Mouse (Mus musculus): ENCODE measurements around the gene Tapbp. TPM values are rescaled to one million over a fixed set of nuclear protein-coding genes. Genes with fewer than 3 reads are reported as not detected.
"Not testable (repeated sequence)": the region's sequence is repeated elsewhere in the genome, so short reads cannot be mapped to it uniquely, and the experiment has no call there.

Gene Tapbp
- total RNA-seq, 2 experiments from 2014 or later = 103 to 112 TPM

- DNase-seq = no peak
- intact Hi-C loops (cut with DNase I) = no loop called here
Measured at GRCm38 (mm10) chr17:33938783-33939182, 23.1 kb downstream of the Tapbp start.

- DNase-seq = peak; percentile 89 to 92
- intact Hi-C loops (cut with DNase I) = loop anchor here (1.0 kb wide), 1 partner anchor 15 kb away; the partner anchor contains the start of gene Vps52
Measured at GRCm38 (mm10) chr17:33940206-33940805, 24.6 kb downstream of the Tapbp start, which contains the start of the genes Pfdn6 and Wdr46. TSS of gene Pfdn6 (minus strand) at chr17:33940343. TSS of gene Wdr46 (plus strand) at chr17:33940660.

GRCm38 (mm10) chr17:33940981-33941380, 25.3 kb downstream of the Tapbp start:
- intact Hi-C loops (cut with DNase I) = loop anchor here (1.0 kb wide), 1 partner anchor 14 kb away; the partner anchor contains the start of gene Vps52
- DNase-seq = no peak

- no peak for DNase-seq
- intact Hi-C loops (cut with DNase I) = no loop called here
Measured at GRCm38 (mm10) chr17:33941381-33941780, 25.7 kb downstream of the Tapbp start.

GRCm38 (mm10) chr17:33943454-33943853, 27.8 kb downstream of the Tapbp start:
- no peak for DNase-seq
- intact Hi-C loops (cut with DNase I) = no loop called here

- intact Hi-C loops (cut with DNase I) = no loop called here
- DNase-seq = no peak
Measured at GRCm38 (mm10) chr17:33947430-33948089, 31.9 kb downstream of the Tapbp start.

GRCm38 (mm10) chr17:33948090-33948904, 32.6 kb downstream of the Tapbp start:
- no peak for DNase-seq
- intact Hi-C loops (cut with DNase I) = no loop called here

- intact Hi-C loops (cut with DNase I) = no loop called here
- DNase-seq = no peak
Measured at GRCm38 (mm10) chr17:33948905-33949537, 33.3 kb downstream of the Tapbp start.

- DNase-seq = no peak
- intact Hi-C loops (cut with DNase I) = no loop called here
Measured at GRCm38 (mm10) chr17:33950131-33950625, 34.5 kb downstream of the Tapbp start.

GRCm38 (mm10) chr17:33951021-33951946, 35.6 kb downstream of the Tapbp start, which contains the start of gene B3galt4:
TSS of gene B3galt4 (minus strand) at chr17:33951488.
- intact Hi-C loops (cut with DNase I) = no loop called here
- DNase-seq = peak; percentile 66 to 72

- DNase-seq = not testable (repeated sequence)
Measured at GRCm38 (mm10) chr17:33952015-33952414, 36.3 kb downstream of the Tapbp start.

GRCm38 (mm10) chr17:33952879-33953278, 37.2 kb downstream of the Tapbp start:
- intact Hi-C loops (cut with DNase I) = no loop called here
- no peak for DNase-seq

More at GRCm38 (mm10) chr17:33952015-33952414, 36.3 kb downstream of the Tapbp start:
- intact Hi-C loops (cut with DNase I) = not testable (repeated sequence)

- intact Hi-C loops (cut with DNase I) = no loop called here
- DNase-seq = no peak
Measured at GRCm38 (mm10) chr17:33953310-33953709, 37.6 kb downstream of the Tapbp start.

- DNase-seq = no peak
- intact Hi-C loops (cut with DNase I) = no loop called here
Measured at GRCm38 (mm10) chr17:33953961-33954565, 38.4 kb downstream of the Tapbp start.

- intact Hi-C loops (cut with DNase I) = loop anchor here (1.0 kb wide), 2 partner anchors 15 to 26 kb away; partner anchors contain the start of genes Pfdn6, Rgl2 and Wdr46
- no peak for DNase-seq
Measured at GRCm38 (mm10) chr17:33954646-33955554, 39.2 kb downstream of the Tapbp start.

- intact Hi-C loops (cut with DNase I) = loop anchor here (1.0 kb wide), 2 partner anchors 15 to 26 kb away; partner anchors contain the start of genes Pfdn6, Rgl2 and Wdr46
Measured at GRCm38 (mm10) chr17:33955555-33956214, 40.0 kb downstream of the Tapbp start, which contains the start of the genes Vps52 and Rps18. TSS of gene Vps52 (plus strand) at chr17:33955812. TSS of gene Rps18 (minus strand) at chr17:33956001.

GRCm38 (mm10) chr17:33956336-33956735, 40.6 kb downstream of the Tapbp start:
- intact Hi-C loops (cut with DNase I) = no loop called here
- DNase-seq = no peak

More at GRCm38 (mm10) chr17:33955555-33956214, 40.0 kb downstream of the Tapbp start, which contains the start of the genes Vps52 and Rps18:
- peak; percentile 96 to 98 for DNase-seq
